Mouse (Mus musculus) liver, adult 2 months (tissue): ENCODE results near the gene Ccdc57. TPM values are rescaled to one million over a fixed set of nuclear protein-coding genes. Genes with fewer than 3 reads are reported as not detected.

ENCODE experiments used
- DNase-seq: peaks from one replicate; pipeline ENCODE4 v3.0.0-alpha.2; 2011; ENCODE audit warnings: low read depth, low spot score; ENCODE audit errors: extremely low read depth
- H3K27ac ChIP-seq: fragments of 200-500 bp; replicated peaks from 2 replicates; pipeline ENCODE4 v1.5.1; 2012; ENCODE audit warnings: low read depth, mild to moderate bottlenecking, control low read depth, inconsistent platforms, low read length; ENCODE audit not compliant: insufficient read depth
- H3K27me3 ChIP-seq: fragments of 200-500 bp; 2 replicates; pipeline ENCODE4 v1.6.1; 2012; ENCODE audit warnings: mild to moderate bottlenecking, moderate library complexity, low read length, inconsistent platforms; ENCODE audit not compliant: control insufficient read depth, insufficient read depth
- H3K36me3 ChIP-seq: fragments of 200-500 bp; 2 replicates; pipeline ENCODE4 v1.6.1; 2012; ENCODE audit warnings: low read length, inconsistent platforms; ENCODE audit not compliant: control insufficient read depth, insufficient read depth
- H3K4me1 ChIP-seq: fragments of 200-500 bp; 2 replicates; pipeline ENCODE4 v1.6.1; 2011; ENCODE audit warnings: low read length; ENCODE audit not compliant: control insufficient read depth, insufficient read depth
- H3K4me3 ChIP-seq: fragments of 200-500 bp; 2 replicates; pipeline ENCODE4 v1.5.1; 2011; ENCODE audit warnings: low read depth, mild to moderate bottlenecking, control low read depth, low read length, moderate library complexity; ENCODE audit not compliant: insufficient read depth
- H3K79me2 ChIP-seq: fragments of 200-500 bp; 2 replicates; pipeline ENCODE4 v1.6.1; 2012; ENCODE audit warnings: inconsistent platforms, mild to moderate bottlenecking, low read length, moderate library complexity; ENCODE audit not compliant: control insufficient read depth, insufficient read depth
- H3K9ac ChIP-seq: fragments of 200-500 bp; 2 replicates; pipeline ENCODE4 v1.6.1; 2012; ENCODE audit warnings: low read depth, mild to moderate bottlenecking, control low read depth, inconsistent platforms, low read length
- CTCF ChIP-seq: fragments of 200-500 bp; IDR thresholded peaks from 2 replicates; pipeline ENCODE4 v1.5.1; 2011; ENCODE audit warnings: low read depth, low read length, control low read depth
- POLR2A ChIP-seq: fragments of 200-500 bp; IDR thresholded peaks from 2 replicates; pipeline ENCODE4 v1.6.1; 2011; ENCODE audit warnings: low read length, control low read depth; ENCODE audit not compliant: insufficient read depth; ENCODE audit errors: extremely low read depth
- WGBS: fragments of 180-500 bp; shearing (Covaris S2); methylation state at CpG from one replicate; pipeline ENCODE4 v1.1.7; 2018; 5-methylcytosine and 5-hydroxymethylcytosine counted together
- polyA plus RNA-seq: library from polyadenylated mRNA; depleted of rRNA; stranded (reverse); fragments of >200 nt; gene quantifications from 2 replicates; pipeline ENCODE4 v1.2.3, GENCODE M21; 2012
- total RNA-seq: library from RNA; depleted of rRNA; stranded (reverse); fragments of >200 nt; gene quantifications from 2 replicates; pipeline ENCODE4 v1.2.3, GENCODE M21; 2014

The Ccdc57 gene
- total and polyA plus RNA-seq, 2 experiments, result 1.1 to 2.3 TPM

DNA sequence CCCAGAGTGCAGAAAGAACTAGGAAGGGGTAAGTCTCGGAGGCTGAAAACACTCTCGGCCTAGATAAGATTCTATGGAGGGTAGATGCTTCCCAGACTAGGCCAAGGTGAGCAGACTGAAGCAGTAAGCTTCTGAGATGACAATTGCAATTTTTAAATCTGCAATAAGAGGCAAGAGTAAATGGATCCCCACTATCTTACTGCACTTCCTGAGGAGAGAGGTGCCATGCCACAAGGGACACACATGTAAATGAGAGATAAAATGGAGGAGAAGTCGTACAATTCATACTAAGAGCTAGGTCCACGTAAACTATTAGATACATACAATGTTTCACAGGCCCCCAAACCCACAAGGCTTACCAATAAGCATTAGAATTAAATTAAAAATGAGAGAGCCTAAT is 4.2 kb downstream of the Ccdc57 start:
- Histone ChIP-seq H3K27me3 (no peaks in the 10 kb centered on the region), H3K79me2 (no peaks in the 10 kb centered on the region), H3K4me3 (no peak overlapping the region), H3K27ac (no peak overlapping the region), H3K36me3 (no peaks in the 10 kb centered on the region), H3K4me1 (no peaks in the 10 kb centered on the region), H3K9ac (no peak overlapping the region)
- no peak for DNase-seq
- 91% methylated on average over 4 of the region's 4 CpGs for WGBS
- TF ChIP-seq POLR2A (no peak), CTCF (no peak)

DNA sequence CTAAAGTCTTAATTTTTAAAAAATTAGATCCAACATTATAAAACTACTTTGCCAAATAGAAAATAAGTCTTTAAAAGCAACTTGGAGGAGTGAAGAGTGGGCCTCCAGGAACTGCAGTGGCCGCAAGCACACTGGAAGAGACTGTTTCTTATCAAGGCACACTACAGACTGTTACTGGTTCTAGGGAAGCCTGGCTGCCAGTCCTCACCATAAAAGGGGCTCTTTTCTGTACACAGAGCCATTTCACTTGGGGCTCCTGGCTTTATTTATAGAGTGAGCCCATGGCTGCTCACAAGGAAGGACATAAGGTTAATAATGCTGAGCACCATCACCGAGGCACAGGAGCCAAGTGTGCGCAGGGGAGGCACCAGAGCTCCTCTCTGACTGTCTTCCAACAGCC is 10.1 kb downstream of the Ccdc57 start:
- WGBS, result 99% methylated on average over 3 of the region's 3 CpGs
- Histone ChIP-seq H3K9ac (no peak overlapping the region), H3K4me1 (no peaks in the 10 kb centered on the region), H3K4me3 (no peak overlapping the region), H3K27ac (no peak overlapping the region), H3K36me3 (no peaks in the 10 kb centered on the region), H3K27me3 (no peaks in the 10 kb centered on the region), H3K79me2 (no peaks in the 10 kb centered on the region)
- no peak for DNase-seq
- TF ChIP-seq POLR2A, result no peak
- TF ChIP-seq CTCF, result no peak

DNA sequence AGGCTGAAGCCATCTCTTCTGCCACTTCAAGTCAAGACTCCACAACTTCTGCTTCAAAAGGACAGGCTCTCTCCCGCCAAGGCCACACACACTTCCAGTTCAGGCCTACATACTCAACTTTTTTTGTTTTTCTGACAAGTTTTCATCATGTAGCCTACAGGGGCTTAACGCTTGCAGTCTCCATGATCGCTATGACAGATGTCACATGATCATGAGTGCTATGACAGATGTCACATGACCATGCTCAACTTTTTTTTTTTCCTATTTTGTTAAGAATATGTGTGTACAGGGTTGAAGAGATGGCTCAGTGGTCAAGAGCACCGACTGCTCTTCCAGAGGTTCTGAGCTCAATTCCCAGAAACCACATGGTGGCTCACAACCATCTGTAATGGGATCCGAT is 14.9 kb downstream of the Ccdc57 start:
- Histone ChIP-seq H3K4me3 (no peak overlapping the region), H3K9ac (no peak overlapping the region), H3K27me3 (no peaks in the 10 kb centered on the region), H3K4me1 (no peaks in the 10 kb centered on the region), H3K79me2 (no peaks in the 10 kb centered on the region), H3K27ac (no peak overlapping the region), H3K36me3 (no peaks in the 10 kb centered on the region)
- 96% methylated on average over 5 of the region's 5 CpGs for whole genome bisulfite sequencing
- TF ChIP-seq POLR2A (no peak), CTCF (no peak)
- DNase-seq, result no peak

DNA sequence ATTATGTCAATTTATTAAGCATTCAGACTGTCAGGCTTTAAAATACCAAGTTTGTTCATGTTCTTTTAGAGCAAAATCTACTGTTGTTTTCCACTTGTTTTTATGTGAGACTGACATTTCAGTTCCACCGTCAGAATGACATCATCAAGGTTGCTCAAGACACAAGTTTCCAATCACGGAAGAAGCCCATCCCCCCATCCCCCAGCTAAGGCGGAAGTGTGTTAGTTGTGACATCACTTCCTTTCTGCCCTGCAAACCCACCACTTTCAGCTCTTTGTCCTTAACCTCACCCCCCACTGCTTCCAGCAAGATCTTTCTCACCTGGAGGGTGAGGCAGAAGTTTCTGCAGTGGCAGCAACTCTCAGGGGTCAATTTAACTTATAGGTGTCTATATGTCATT is 16.2 kb downstream of the Ccdc57 start:
- H3K36me3 ChIP-seq, result no peaks in the 10 kb centered on the region
- no peak for TF ChIP-seq POLR2A
- no peak for TF ChIP-seq CTCF
- no peaks in the 10 kb centered on the region for H3K4me1 ChIP-seq
- no peaks in the 10 kb centered on the region for H3K27me3 ChIP-seq
- no peak overlapping the region for H3K4me3 ChIP-seq
- WGBS, result 61% methylated on average over 3 of the region's 3 CpGs
- no peak overlapping the region for H3K27ac ChIP-seq
- DNase-seq, result peak; percentile 21
- no peaks in the 10 kb centered on the region for H3K79me2 ChIP-seq
- no peak overlapping the region for H3K9ac ChIP-seq

DNA sequence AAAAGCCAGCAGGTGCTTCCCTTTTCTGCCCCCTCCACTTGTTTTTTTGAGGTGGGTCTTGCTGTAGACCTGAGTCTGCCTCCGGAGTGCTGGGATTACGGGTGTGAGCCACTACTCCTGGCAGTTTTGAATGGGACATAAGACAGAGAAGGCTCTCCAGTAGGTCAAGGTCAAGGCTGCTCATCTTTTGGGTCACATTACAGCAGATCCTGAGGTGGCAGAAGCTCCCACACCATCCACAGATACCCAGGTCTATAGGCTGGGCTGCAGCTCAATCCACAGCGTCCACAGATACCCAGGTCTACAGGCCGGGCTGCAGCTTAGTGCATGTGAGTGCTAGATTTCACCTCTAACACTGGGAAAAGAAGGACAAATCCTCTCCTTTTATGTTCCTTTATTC is 18.9 kb downstream of the Ccdc57 start:
- 96% methylated on average over 4 of the region's 4 CpGs for WGBS
- Histone ChIP-seq H3K4me1 (no peaks in the 10 kb centered on the region), H3K9ac (no peak overlapping the region), H3K27ac (no peak overlapping the region), H3K4me3 (no peak overlapping the region), H3K36me3 (no peaks in the 10 kb centered on the region), H3K27me3 (no peaks in the 10 kb centered on the region), H3K79me2 (no peaks in the 10 kb centered on the region)
- TF ChIP-seq POLR2A (no peak), CTCF (no peak)
- DNase-seq, result no peak

DNA sequence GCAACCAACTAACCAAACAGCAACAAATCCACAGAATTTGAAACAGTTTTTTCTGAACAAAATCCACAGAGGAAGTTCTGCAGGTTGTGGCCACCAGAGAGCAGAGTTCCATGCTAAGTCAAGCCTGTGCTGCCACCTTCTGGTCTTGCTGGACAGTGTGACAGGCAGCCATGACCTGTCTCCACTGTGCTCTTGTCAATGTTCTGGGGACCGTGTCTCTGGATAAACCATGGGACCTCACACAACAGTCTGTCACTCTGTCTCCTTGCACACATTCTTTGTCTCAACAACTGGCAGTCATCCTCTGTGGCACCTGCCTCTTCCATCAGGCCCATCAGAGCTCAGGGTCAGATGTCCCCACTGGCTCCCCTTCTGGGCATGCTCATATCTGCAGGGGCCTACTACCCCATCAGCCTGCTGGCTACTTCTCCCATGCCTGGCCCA is 27.2 kb downstream of the Ccdc57 start:
- no peak for TF ChIP-seq POLR2A
- peak; percentile 100 for TF ChIP-seq CTCF
- Histone ChIP-seq H3K27ac (no peak overlapping the region), H3K36me3 (no peaks in the 10 kb centered on the region), H3K79me2 (no peaks in the 10 kb centered on the region), H3K27me3 (no peaks in the 10 kb centered on the region), H3K9ac (no peak overlapping the region), H3K4me3 (no peak overlapping the region; the same call in 1 of the 2 replicates), H3K4me1 (peaks cover 10% of the 10 kb centered on the region)
- peak; percentile 76 for DNase-seq
- 0% methylated on average over 1 of the region's 1 CpGs for WGBS

DNA sequence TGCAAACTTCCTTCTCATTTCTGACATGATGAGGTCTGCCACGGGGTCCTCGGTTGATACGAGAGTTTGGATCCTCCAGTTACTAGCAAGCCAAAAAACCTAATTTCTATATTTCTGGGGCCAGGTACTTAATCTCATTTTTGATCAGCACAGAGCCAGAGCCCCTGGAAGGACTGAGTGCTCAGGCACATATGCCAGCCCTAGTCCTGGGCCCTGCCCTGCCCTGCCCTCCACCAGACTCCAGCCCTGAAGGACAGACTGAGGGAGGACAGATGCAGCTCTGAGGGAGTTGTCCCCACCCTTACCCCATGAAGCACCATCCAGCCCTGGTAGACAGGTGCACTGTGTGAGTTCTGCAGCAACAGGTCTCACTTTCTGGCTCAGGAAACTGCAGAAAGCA is 28.1 kb downstream of the Ccdc57 start:
- Histone ChIP-seq H3K27ac (no peak overlapping the region), H3K4me1 (peaks cover 10% of the 10 kb centered on the region)
- 92% methylated on average over 3 of the region's 3 CpGs for WGBS

More for the DNA sequence above, 28.1 kb downstream of the Ccdc57 start:
- H3K27me3 ChIP-seq, result no peaks in the 10 kb centered on the region
- TF ChIP-seq POLR2A (no peak), CTCF (no peak)
- no peaks in the 10 kb centered on the region for H3K79me2 ChIP-seq
- H3K9ac ChIP-seq, result no peak overlapping the region
- H3K36me3 ChIP-seq, result no peaks in the 10 kb centered on the region
- no peak overlapping the region for H3K4me3 ChIP-seq
- DNase-seq, result no peak
